17 mouse cellular contexts compared by ENCODE assay signal in the genomic region with DNA sequence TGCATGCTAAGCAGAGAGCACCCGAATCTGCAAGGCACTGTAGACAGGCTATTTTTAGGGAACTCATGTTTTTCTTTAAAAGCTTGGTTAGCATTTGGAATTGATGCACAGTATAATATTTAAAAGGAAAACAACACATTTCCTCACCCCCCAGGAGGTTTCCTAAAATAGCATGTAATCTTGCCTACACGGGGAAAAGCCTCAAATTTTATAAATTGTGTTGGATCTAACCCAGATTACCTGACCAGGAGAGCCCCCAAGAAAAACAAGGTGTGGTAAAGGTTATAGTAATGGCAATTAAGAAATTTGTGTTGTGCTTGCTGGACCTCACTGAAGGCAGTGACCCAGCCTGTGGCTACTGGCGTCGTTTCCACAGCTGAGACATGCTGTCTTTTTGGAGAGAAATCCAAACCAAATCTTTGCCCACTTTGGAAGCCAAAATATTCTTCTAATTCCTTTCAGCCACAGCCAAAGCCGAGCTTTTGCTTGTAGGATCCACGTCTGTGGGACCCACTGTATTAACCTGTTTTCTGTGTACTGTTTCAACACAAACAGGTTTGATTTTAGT.
DNase-seq lines count a peak whose midpoint lies in the region; ATAC-seq and TF ChIP-seq lines count a peak whose summit lies in the region.
"Had no signal": no experiment of that assay in that cellular context is flagged by ENCODE, and none has a peak within 500 bp of the region (broad histone marks: within the 10 kb centered on the region; RNA-seq: fewer than 3 reads in every experiment).

No protein-coding gene starts in this region.

- H3K27ac ChIP-seq in kidney, postnatal 0 days = peak overlapping the region; percentile 3; the same call in 1 of the 2 replicates
- peak overlapping the region; percentile 59 for H3K27ac ChIP-seq in embryonic facial prominence, embryonic 14.5 days (replicated peaks; ENCODE audit: low read depth, low read length)
- peak overlapping the region; percentile 48; the same call in 1 of the 2 replicates for H3K27ac ChIP-seq in limb, embryonic 14.5 days (replicated peaks; ENCODE audit: low read depth, low read length)
- H3K27ac ChIP-seq: heart, embryonic 10.5 days; hindbrain, embryonic 10.5 days; stomach, embryonic 15.5 days had no signal

- no peaks in the 10 kb centered on the region for H3K4me1 ChIP-seq in kidney, postnatal 0 days (replicated peaks; ENCODE audit: insufficient read depth, low read length)
- H3K4me1 ChIP-seq in embryonic facial prominence, embryonic 14.5 days (ENCODE audit: control insufficient read depth, insufficient read depth, low read length) = peaks cover 16% of the 10 kb centered on the region
- H3K4me1 ChIP-seq in limb, embryonic 14.5 days (ENCODE audit: control insufficient read depth, insufficient read depth, low read length) = peaks cover 13% of the 10 kb centered on the region; the same call in 1 of the 2 replicates
- H3K4me1 ChIP-seq: heart, embryonic 10.5 days had no signal

- no peaks in the 10 kb centered on the region for H3K36me3 ChIP-seq in kidney, postnatal 0 days (ENCODE audit: insufficient read depth, low read length)
- H3K36me3 ChIP-seq in embryonic facial prominence, embryonic 14.5 days (ENCODE audit: control insufficient read depth, insufficient read depth, low read length) = no peaks in the 10 kb centered on the region
- H3K36me3 ChIP-seq in limb, embryonic 14.5 days (ENCODE audit: control insufficient read depth, insufficient read depth, low read length) = no peaks in the 10 kb centered on the region
- H3K36me3 ChIP-seq: heart, embryonic 10.5 days; hindbrain, embryonic 10.5 days; stomach, embryonic 15.5 days had no signal

- no peak overlapping the region for H3K4me3 ChIP-seq in kidney, postnatal 0 days (replicated peaks; ENCODE audit: low read depth, low read length)
- H3K4me3 ChIP-seq in embryonic facial prominence, embryonic 14.5 days (ENCODE audit: low read depth, low read length) = no peak overlapping the region
- H3K4me3 ChIP-seq in limb, embryonic 14.5 days (replicated peaks; ENCODE audit: low read length) = no peak overlapping the region
- H3K4me3 ChIP-seq: erythroblast, embryonic 14.5 days; heart, embryonic 10.5 days; hindbrain, embryonic 10.5 days; stomach, embryonic 15.5 days had no signal

- WGBS in kidney, postnatal 0 days = 65% methylated on average over 6 of the region's 6 CpGs
- 48% methylated on average over 6 of the region's 6 CpGs for WGBS in embryonic facial prominence, embryonic 14.5 days
- 60% methylated on average over 6 of the region's 6 CpGs for WGBS in limb, embryonic 14.5 days

- H3K4me2 ChIP-seq in kidney, postnatal 0 days (ENCODE audit: low read length) = no peak overlapping the region
- H3K4me2 ChIP-seq in embryonic facial prominence, embryonic 14.5 days (ENCODE audit: low read depth, low read length) = no peak overlapping the region
- H3K4me2 ChIP-seq in limb, embryonic 14.5 days (replicated peaks; ENCODE audit: low read depth, low read length, severe bottlenecking) = no peak overlapping the region
- H3K4me2 ChIP-seq: liver, embryonic 11.5 days; midbrain, embryonic 11.5 days; stomach, embryonic 15.5 days had no signal

- peak; percentile 17 for DNase-seq in gastrocnemius, adult 18-20 months (ENCODE audit: low spot score)
- DNase-seq in gastrocnemius, adult 8-10 months (ENCODE audit: low spot score in 2 of 2) = no peak
- no peak for DNase-seq in kidney, postnatal 0 days (ENCODE audit: low spot score)
- no peak for DNase-seq in kidney, adult 18-20 months
- DNase-seq in embryonic facial prominence, embryonic 14.5 days (ENCODE audit: low spot score) = peak; percentile 70
- DNase-seq in limb, embryonic 14.5 days (ENCODE audit: low spot score) = no peak
- DNase-seq in thymus, postnatal 4 days = no peak
- DNase-seq: cerebellum, adult 11 months; kidney, postnatal 10 days; layer of hippocampus, adult 9-11 months; thymus, postnatal 14 days had no signal

- no peaks in the 10 kb centered on the region for H3K9me3 ChIP-seq in kidney, postnatal 0 days (replicated peaks; ENCODE audit: low read length)
- no peaks in the 10 kb centered on the region for H3K9me3 ChIP-seq in embryonic facial prominence, embryonic 14.5 days (ENCODE audit: control insufficient read depth, low read length)
- H3K9me3 ChIP-seq in limb, embryonic 14.5 days (ENCODE audit: control insufficient read depth, low read length) = no peaks in the 10 kb centered on the region
- H3K9me3 ChIP-seq: heart, embryonic 10.5 days; hindbrain, embryonic 10.5 days; stomach, embryonic 15.5 days had no signal

- H3K27me3 ChIP-seq in kidney, postnatal 0 days (ENCODE audit: insufficient read depth, low read length) = no peaks in the 10 kb centered on the region
- no peaks in the 10 kb centered on the region for H3K27me3 ChIP-seq in embryonic facial prominence, embryonic 14.5 days (replicated peaks; ENCODE audit: control insufficient read depth, insufficient read depth, low read length)
- H3K27me3 ChIP-seq in limb, embryonic 14.5 days (ENCODE audit: control insufficient read depth, insufficient read depth, low read length) = no peaks in the 10 kb centered on the region
- H3K27me3 ChIP-seq: stomach, embryonic 15.5 days had no signal

- no peak for TF ChIP-seq CTCF in kidney, postnatal 0 days (IDR thresholded peaks at IDR 0.05; ENCODE audit: low read depth)

- no peak for TF ChIP-seq POLR2A in limb, embryonic 14.5 days (IDR thresholded peaks at IDR 0.05; ENCODE audit: borderline replicate concordance, extremely low read depth, insufficient read depth, insufficient read length)

- no peak overlapping the region for H3K9ac ChIP-seq in kidney, postnatal 0 days (ENCODE audit: low read depth, low read length)
- no peak overlapping the region for H3K9ac ChIP-seq in embryonic facial prominence, embryonic 14.5 days (ENCODE audit: low read depth, low read length)
- H3K9ac ChIP-seq in limb, embryonic 14.5 days (ENCODE audit: low read depth, low read length, severe bottlenecking) = no peak overlapping the region
- H3K9ac ChIP-seq: stomach, embryonic 15.5 days had no signal

- no peak for ATAC-seq in kidney, postnatal 0 days (replicated peaks; ENCODE audit: low FRiP score, low read depth)
- ATAC-seq in embryonic facial prominence, embryonic 14.5 days (ENCODE audit: low read depth) = no peak
- ATAC-seq in limb, embryonic 14.5 days (ENCODE audit: low FRiP score, low read depth) = no peak

Comparison
In these comparisons a context has a peak if more than half of its experiments do, and no peak if none do; other contexts are left out.
1. DNase-seq: peak in gastrocnemius, adult 18-20 months (single experiment) and embryonic facial prominence, embryonic 14.5 days (single experiment); none in gastrocnemius, adult 8-10 months (0 of 2), kidney, postnatal 0 days (single experiment), kidney, adult 18-20 months (single experiment), limb, embryonic 14.5 days (single experiment) and thymus, postnatal 4 days (single experiment).
2. H3K27ac ChIP-seq: peak in every context shown above with its lines; median percentile 59 in embryonic facial prominence, embryonic 14.5 days; 48 in limb, embryonic 14.5 days; 3 in kidney, postnatal 0 days.